Mouse (Mus musculus): Measurements from ENCODE around the gene Grid2. TPM values are rescaled to one million over a fixed set of nuclear protein-coding genes. Genes with fewer than 3 reads are reported as not detected.

Grid2 gene
- polyA plus RNA-seq, 1 experiment, result not detected

DNA sequence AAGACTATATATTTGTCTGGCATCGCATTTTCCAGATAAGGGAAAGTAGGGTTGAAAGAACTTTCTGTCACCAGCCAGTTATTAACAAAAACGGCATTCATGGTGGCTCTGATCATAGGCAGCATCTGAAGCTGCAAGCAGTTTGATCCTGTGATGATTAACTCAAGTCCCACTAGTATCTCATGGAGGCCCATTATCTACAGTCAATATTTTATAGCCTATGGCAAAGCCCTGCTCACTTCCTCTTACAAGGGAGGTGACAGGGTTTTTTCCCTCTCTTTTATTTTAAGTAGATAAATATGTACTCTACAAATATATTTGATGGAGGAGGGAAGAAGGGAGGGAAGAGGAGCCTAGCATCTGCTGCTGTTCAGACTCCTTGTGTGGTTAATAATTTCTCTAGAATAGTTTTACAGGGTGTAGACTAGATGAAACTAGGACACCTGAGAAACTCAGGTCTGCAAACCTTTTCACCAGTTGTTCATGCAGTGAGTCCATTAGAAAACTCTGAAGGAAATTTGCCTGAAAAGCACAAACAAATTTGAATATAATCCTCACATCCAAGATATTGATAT is 1487.3 kb downstream of the Grid2 start:
- Histone ChIP-seq H3K9me3 (ENCODE audit: control insufficient read depth, low read length) (no peaks in the 10 kb centered on the region), H3K36me3 (ENCODE audit: control insufficient read depth) (no peaks in the 10 kb centered on the region), H3K4me1 (ENCODE audit: control insufficient read depth) (no peaks in the 10 kb centered on the region), H3K4me3 (replicated peaks) (no peak overlapping the region), H3K27me3 (ENCODE audit: control insufficient read depth) (no peaks in the 10 kb centered on the region)
- TF ChIP-seq TAL1 (IDR thresholded peaks at IDR 0.05; ENCODE audit: low read length) (no peak), GATA1 (IDR thresholded peaks at IDR 0.05; ENCODE audit: low read length) (no peak)

Data from erythroblast, embryonic 14.5 days (primary cell).